Mouse (Mus musculus) myocyte (in vitro differentiated cells): ENCODE measurements at regions not wholly inside any gene's neighbourhood (a gene's known extent, or its start where the extent isn't known, plus 50 kb on each side); places are given as distances from the start of the nearest gene placed in this dataset.

Experiments used
- H3K27me3 ChIP-seq: one replicate; pipeline ENCODE4 v1.6.1; 2011; ENCODE audit not compliant: control insufficient read depth, insufficient read depth, insufficient read length
- H3K36me3 ChIP-seq: one replicate; pipeline ENCODE4 v1.6.1; 2011; ENCODE audit not compliant: control insufficient read depth, insufficient read depth
- H3K4me2 ChIP-seq: one replicate; pipeline ENCODE4 v1.6.1; 2011; ENCODE audit warnings: low read depth, control low read depth
- H3K4me3 ChIP-seq: one replicate; pipeline ENCODE4 v1.5.1; 2011; ENCODE audit warnings: mild to moderate bottlenecking, control low read depth, moderate library complexity
- H3K79me2 ChIP-seq: one replicate; pipeline ENCODE4 v1.6.1; 2011; ENCODE audit not compliant: control insufficient read depth, insufficient read depth
- H3ac ChIP-seq: one replicate; pipeline ENCODE4 v1.6.1; 2011; ENCODE audit not compliant: control insufficient read depth, insufficient read length
- CEBPB ChIP-seq: IDR thresholded peaks from 2 replicates; pipeline ENCODE4 v1.6.1; 2011; ENCODE audit warnings: mild to moderate bottlenecking, moderate library complexity; ENCODE audit not compliant: poor library complexity, insufficient read depth, severe bottlenecking
- E2F4 ChIP-seq: IDR thresholded peaks from one replicate; pipeline ENCODE4 v1.6.1; 2011; ENCODE audit warnings: mild to moderate bottlenecking, control low read depth, moderate library complexity; ENCODE audit not compliant: insufficient read depth
- MAX ChIP-seq: IDR thresholded peaks from one replicate; pipeline ENCODE4 v1.6.1; 2011; ENCODE audit warnings: low read depth, mild to moderate bottlenecking, control low read depth
- MYOD1 ChIP-seq, 3 experiments: IDR thresholded peaks; one replicate each; pipeline ENCODE4 v1.6.1; 2011; ENCODE audit warnings: control low read depth in 2 of 3, low read depth in 2 of 3, mild to moderate bottlenecking in 2 of 3, moderate library complexity in 1 of 3; ENCODE audit not compliant: insufficient read length in 2 of 3, control insufficient read depth in 1 of 3
- MYOG ChIP-seq, 3 experiments: IDR thresholded peaks; one replicate each; pipeline ENCODE4 v1.6.1; 2011; ENCODE audit warnings: control low read depth in 2 of 3, low read depth in 2 of 3, mild to moderate bottlenecking in 2 of 3; ENCODE audit not compliant: insufficient read length in 2 of 3, control insufficient read depth in 1 of 3, insufficient read depth in 1 of 3
- POLR2A ChIP-seq: IDR thresholded peaks from one replicate; pipeline ENCODE4 v1.6.1; 2011; ENCODE audit warnings: low read depth, mild to moderate bottlenecking, control low read depth, moderate library complexity; ENCODE audit not compliant: insufficient read length
- POLR2AphosphoS2 ChIP-seq: IDR thresholded peaks from one replicate; pipeline ENCODE4 v1.6.1; 2011; ENCODE audit warnings: low read depth, control low read depth; ENCODE audit not compliant: insufficient read length
- REST ChIP-seq: IDR thresholded peaks from one replicate; pipeline ENCODE4 v1.6.1; 2011; ENCODE audit warnings: mild to moderate bottlenecking, control low read depth, moderate library complexity; ENCODE audit not compliant: insufficient read depth, insufficient read length
- SRF ChIP-seq: IDR thresholded peaks from one replicate; pipeline ENCODE4 v1.6.1; 2011; ENCODE audit warnings: low read depth; ENCODE audit not compliant: control insufficient read depth, insufficient read length
- TCF12 ChIP-seq: IDR thresholded peaks from one replicate; pipeline ENCODE4 v1.6.1; 2011; ENCODE audit warnings: mild to moderate bottlenecking, control low read depth; ENCODE audit not compliant: poor library complexity, insufficient read depth, severe bottlenecking
- TCF3 ChIP-seq: IDR thresholded peaks from one replicate; pipeline ENCODE4 v1.6.1; 2011; ENCODE audit warnings: low read depth, control low read depth; ENCODE audit not compliant: insufficient read length
- USF1 ChIP-seq: IDR thresholded peaks from one replicate; pipeline ENCODE4 v1.6.1; 2011; ENCODE audit warnings: low read depth, mild to moderate bottlenecking, control low read depth, moderate library complexity

GRCm38 (mm10) chr14:37485292-37485691, 350.2 kb upstream of the Ghitm start:
- Histone ChIP-seq H3ac (no peak overlapping the region), H3K4me2 (no peak overlapping the region), H3K4me3 (no peak overlapping the region), H3K79me2 (no peaks in the 10 kb centered on the region), H3K36me3 (no peaks in the 10 kb centered on the region), H3K27me3 (no peaks in the 10 kb centered on the region)
- TF ChIP-seq USF1 (no peak), POLR2AphosphoS2 (no peak), TCF3 (no peak), REST (no peak), SRF (no peak), E2F4 (no peak), MAX (no peak), TCF12 (no peak), MYOD1 (IDR thresholded peaks at IDR 0.05; ENCODE audit: control insufficient read depth in 1 of 3, insufficient read length in 2 of 3, low read depth in 2 of 3) (no peak), CEBPB (no peak), POLR2A (no peak), MYOG (IDR thresholded peaks at IDR 0.05; ENCODE audit: control insufficient read depth in 1 of 3, insufficient read depth in 1 of 3, insufficient read length in 2 of 3, low read depth in 2 of 3) (no peak)

- H3K36me3 ChIP-seq, result no peaks in the 10 kb centered on the region
- H3K4me2 ChIP-seq, result no peak overlapping the region
- H3K79me2 ChIP-seq, result no peaks in the 10 kb centered on the region
- TF ChIP-seq E2F4 (no peak), SRF (no peak), MYOD1 (IDR thresholded peaks at IDR 0.05; ENCODE audit: control insufficient read depth in 1 of 3, insufficient read length in 2 of 3, low read depth in 2 of 3) (no peak), MYOG (IDR thresholded peaks at IDR 0.05; ENCODE audit: control insufficient read depth in 1 of 3, insufficient read depth in 1 of 3, insufficient read length in 2 of 3, low read depth in 2 of 3) (no peak), POLR2A (no peak), POLR2AphosphoS2 (no peak), USF1 (no peak), REST (no peak), TCF12 (no peak), TCF3 (no peak), MAX (no peak), CEBPB (no peak)
- no peak overlapping the region for H3K4me3 ChIP-seq
- no peak overlapping the region for H3ac ChIP-seq
- H3K27me3 ChIP-seq, result no peaks in the 10 kb centered on the region
Observed at GRCm38 (mm10) chr14:37477599-37477998, 342.5 kb upstream of the Ghitm start.

- H3K27me3 ChIP-seq, result no peaks in the 10 kb centered on the region
- H3K4me2 ChIP-seq, result no peak overlapping the region
- no peak overlapping the region for H3K4me3 ChIP-seq
- no peaks in the 10 kb centered on the region for H3K79me2 ChIP-seq
- H3ac ChIP-seq, result no peak overlapping the region
- no peaks in the 10 kb centered on the region for H3K36me3 ChIP-seq
- TF ChIP-seq MYOD1 (IDR thresholded peaks at IDR 0.05; ENCODE audit: control insufficient read depth in 1 of 3, insufficient read length in 2 of 3, low read depth in 2 of 3), result no peak
- TF ChIP-seq MYOG (IDR thresholded peaks at IDR 0.05; ENCODE audit: control insufficient read depth in 1 of 3, insufficient read depth in 1 of 3, insufficient read length in 2 of 3, low read depth in 2 of 3), result no peak
- no peak for TF ChIP-seq TCF12
- TF ChIP-seq USF1, result no peak
- TF ChIP-seq POLR2A, result no peak
- no peak for TF ChIP-seq E2F4
- no peak for TF ChIP-seq CEBPB
Observed at GRCm38 (mm10) chr14:37468711-37469110, 333.6 kb upstream of the Ghitm start.

GRCm38 (mm10) chr14:37440874-37441273, 305.8 kb upstream of the Ghitm start:
- TF ChIP-seq SRF (no peak), CEBPB (no peak), TCF12 (no peak), E2F4 (no peak), USF1 (no peak), MYOG (IDR thresholded peaks at IDR 0.05; ENCODE audit: control insufficient read depth in 1 of 3, insufficient read depth in 1 of 3, insufficient read length in 2 of 3, low read depth in 2 of 3) (no peak), MYOD1 (IDR thresholded peaks at IDR 0.05; ENCODE audit: control insufficient read depth in 1 of 3, insufficient read length in 2 of 3, low read depth in 2 of 3) (no peak), MAX (no peak)
- Histone ChIP-seq H3K4me2 (no peak overlapping the region), H3ac (no peak overlapping the region), H3K27me3 (no peaks in the 10 kb centered on the region), H3K4me3 (no peak overlapping the region), H3K36me3 (no peaks in the 10 kb centered on the region), H3K79me2 (no peaks in the 10 kb centered on the region)

- H3K27me3 ChIP-seq, result no peaks in the 10 kb centered on the region
- no peak overlapping the region for H3ac ChIP-seq
- H3K36me3 ChIP-seq, result no peaks in the 10 kb centered on the region
- no peaks in the 10 kb centered on the region for H3K79me2 ChIP-seq
- TF ChIP-seq POLR2AphosphoS2 (no peak), TCF3 (no peak), CEBPB (no peak), SRF (no peak), MYOG (IDR thresholded peaks at IDR 0.05; ENCODE audit: control insufficient read depth in 1 of 3, insufficient read depth in 1 of 3, insufficient read length in 2 of 3, low read depth in 2 of 3) (no peak), REST (no peak), USF1 (no peak), MYOD1 (IDR thresholded peaks at IDR 0.05; ENCODE audit: control insufficient read depth in 1 of 3, insufficient read length in 2 of 3, low read depth in 2 of 3) (no peak), POLR2A (no peak), TCF12 (no peak), MAX (no peak), E2F4 (no peak)
- no peak overlapping the region for H3K4me3 ChIP-seq
- no peak overlapping the region for H3K4me2 ChIP-seq
Observed at GRCm38 (mm10) chr14:37430656-37431055, 295.6 kb upstream of the Ghitm start.
